Mouse (Mus musculus) mammary gland, adult 2 months (tissue): ENCODE measurements around the gene Eif5b. TPM values are rescaled to one million over a fixed set of nuclear protein-coding genes. Genes with fewer than 3 reads are reported as not detected.

Source experiments
- polyA plus RNA-seq: library from polyadenylated mRNA; depleted of rRNA; stranded (reverse); fragments of >200 nt; gene quantifications from 2 replicates; pipeline ENCODE4 v1.2.3, GENCODE M21; 2012; ENCODE audit warnings: low replicate concordance; rRNA removed

Gene Eif5b
- polyA plus RNA-seq: 3.0 and 8.7 TPM in 2 replicates

GRCm38 (mm10) chr1:37997867-37998266 lies at the start of gene Eif5b, which contains the start of gene Txndc9:
Gene Eif5b (plus strand): TSS chr1:37998010.
Gene Txndc9 (minus strand): TSS chr1:37997893.

GRCm38 (mm10) chr1:37957659-37958058 lies 40.2 kb upstream of the Eif5b start, which contains the start of gene Lyg1:
Gene Lyg1 (minus strand): TSS chr1:37957759.

Other genes starting within 250 kb of the Eif5b start
- gene Tsga10, start 131.6 kb upstream of the Eif5b start, polyA plus RNA-seq: 0.17 and 0.96 TPM in 2 replicates
- 2.5 and 4.7 TPM in 2 replicates for gene Lipt1, start 126.3 kb upstream of the Eif5b start, polyA plus RNA-seq
- gene Mitd1, start 107.6 kb upstream of the Eif5b start, polyA plus RNA-seq: 5.3 and 10.2 TPM in 2 replicates
- gene Mrpl30, start 107.5 kb upstream of the Eif5b start, polyA plus RNA-seq: 34.6 and 71.6 TPM in 2 replicates
- not detected in 2 replicates for gene Lyg2, start 81.5 kb upstream of the Eif5b start, polyA plus RNA-seq
- gene Lyg1, start 40.3 kb upstream of the Eif5b start, polyA plus RNA-seq: 0.53 TPM in 1 of 2 replicates, not detected in the other
- 4.5 and 9.7 TPM in 2 replicates for gene Txndc9, start 117 bp upstream of the Eif5b start, polyA plus RNA-seq
- 7.6 and 9.9 TPM in 2 replicates for gene Rev1, start 131.8 kb downstream of the Eif5b start, polyA plus RNA-seq